ENCODE assay signal across 13 mouse cellular contexts in genomic region chr2:4232335-4232734, GRCm38 (mm10).
A peak's percentile ranks its signal among the peaks of the same experiment; 100 is the strongest.
DNase-seq lines count a peak whose midpoint lies in the region; ATAC-seq and TF ChIP-seq lines count a peak whose summit lies in the region.
"Had no signal": no experiment of that assay in that cellular context is flagged by ENCODE, and none has a peak within 500 bp of the region (broad histone marks: within the 10 kb centered on the region; RNA-seq: fewer than 3 reads in every experiment).

No protein-coding gene starts in this region.

- no peak for ATAC-seq in heart, postnatal 0 days (ENCODE audit: insufficient read depth, low read depth)
- peak; percentile 29; the same call in 1 of the 2 replicates for ATAC-seq in forebrain, embryonic 13.5 days
- ATAC-seq in hindbrain, embryonic 11.5 days (ENCODE audit: low FRiP score), result peak; percentile 45; the same call in 1 of the 2 replicates
- ATAC-seq in midbrain, embryonic 15.5 days (replicated peaks), result 0 out of 2 replicates have a peak, but pooled peaks have one; percentile 7
- ATAC-seq: Patski had no signal

- H3K9ac ChIP-seq in heart, postnatal 0 days (replicated peaks; ENCODE audit: low read depth, low read length), result no peak overlapping the region
- H3K9ac ChIP-seq in forebrain, embryonic 13.5 days, result 0 out of 2 replicates have a peak overlapping the region, but pooled peaks have one; percentile 30
- no peak overlapping the region for H3K9ac ChIP-seq in hindbrain, embryonic 11.5 days (ENCODE audit: low read depth, low read length)
- no peak overlapping the region for H3K9ac ChIP-seq in midbrain, embryonic 15.5 days

- WGBS in heart, postnatal 0 days, result 52% methylated on average over 3 of the region's 3 CpGs
- WGBS in forebrain, embryonic 13.5 days, result 15% methylated on average over 3 of the region's 3 CpGs
- WGBS in hindbrain, embryonic 11.5 days, result 34% methylated on average over 3 of the region's 3 CpGs
- 25% methylated on average over 3 of the region's 3 CpGs for WGBS in midbrain, embryonic 15.5 days

- no peaks in the 10 kb centered on the region for H3K27me3 ChIP-seq in heart, postnatal 0 days (ENCODE audit: control insufficient read depth, insufficient read depth, low read length)
- no peaks in the 10 kb centered on the region for H3K27me3 ChIP-seq in forebrain, embryonic 13.5 days
- H3K27me3 ChIP-seq in hindbrain, embryonic 11.5 days (ENCODE audit: control insufficient read depth, insufficient read depth, low read length), result no peaks in the 10 kb centered on the region
- H3K27me3 ChIP-seq in midbrain, embryonic 15.5 days (replicated peaks), result no peaks in the 10 kb centered on the region
- H3K27me3 ChIP-seq: CH12.LX, Patski had no signal

- H3K4me1 ChIP-seq in heart, postnatal 0 days (ENCODE audit: control insufficient read depth, insufficient read depth), result peaks cover 27% of the 10 kb centered on the region
- H3K4me1 ChIP-seq in forebrain, embryonic 13.5 days, result peaks cover 30% of the 10 kb centered on the region
- H3K4me1 ChIP-seq in hindbrain, embryonic 11.5 days (replicated peaks; ENCODE audit: control insufficient read depth, insufficient read depth, low read length), result peaks cover 17% of the 10 kb centered on the region
- H3K4me1 ChIP-seq in midbrain, embryonic 15.5 days, result peaks cover 35% of the 10 kb centered on the region

- H3K9me3 ChIP-seq in heart, postnatal 0 days (replicated peaks; ENCODE audit: control insufficient read depth, low read length), result no peaks in the 10 kb centered on the region
- no peaks in the 10 kb centered on the region for H3K9me3 ChIP-seq in forebrain, embryonic 13.5 days (replicated peaks)
- no peaks in the 10 kb centered on the region for H3K9me3 ChIP-seq in hindbrain, embryonic 11.5 days (ENCODE audit: control insufficient read depth, low read length)
- no peaks in the 10 kb centered on the region for H3K9me3 ChIP-seq in midbrain, embryonic 15.5 days

- no peaks in the 10 kb centered on the region for H3K36me3 ChIP-seq in heart, postnatal 0 days (replicated peaks; ENCODE audit: control insufficient read depth, insufficient read depth, low read length)
- no peaks in the 10 kb centered on the region for H3K36me3 ChIP-seq in forebrain, embryonic 13.5 days (ENCODE audit: poor library complexity, severe bottlenecking)
- no peaks in the 10 kb centered on the region for H3K36me3 ChIP-seq in hindbrain, embryonic 11.5 days (ENCODE audit: control insufficient read depth, insufficient read depth, low read length)
- no peaks in the 10 kb centered on the region for H3K36me3 ChIP-seq in midbrain, embryonic 15.5 days (replicated peaks)

- no peak overlapping the region for H3K4me3 ChIP-seq in heart, postnatal 0 days (ENCODE audit: low read depth, low read length)
- H3K4me3 ChIP-seq in forebrain, embryonic 13.5 days, result no peak overlapping the region
- H3K4me3 ChIP-seq in hindbrain, embryonic 11.5 days (ENCODE audit: low read depth, low read length), result no peak overlapping the region
- H3K4me3 ChIP-seq in midbrain, embryonic 15.5 days, result no peak overlapping the region

- no peak for TF ChIP-seq CTCF in heart, postnatal 0 days (IDR thresholded peaks at IDR 0.05; ENCODE audit: low read depth)

- H3K4me2 ChIP-seq in heart, postnatal 0 days (ENCODE audit: low read depth, low read length), result 0 out of 2 replicates have a peak overlapping the region, but pooled peaks have one; percentile 21
- H3K4me2 ChIP-seq in forebrain, embryonic 13.5 days, result peak overlapping the region; percentile 57
- no peak overlapping the region for H3K4me2 ChIP-seq in hindbrain, embryonic 11.5 days (replicated peaks; ENCODE audit: low read depth, low read length)
- H3K4me2 ChIP-seq in midbrain, embryonic 15.5 days, result peak overlapping the region; percentile 38; the same call in 1 of the 2 replicates

- no peak for TF ChIP-seq EP300 in heart, postnatal 0 days (IDR thresholded peaks at IDR 0.05; ENCODE audit: low read depth)

- no peak overlapping the region for H3K27ac ChIP-seq in heart, postnatal 0 days (ENCODE audit: low read depth)
- H3K27ac ChIP-seq in forebrain, embryonic 13.5 days, result no peak overlapping the region
- H3K27ac ChIP-seq in hindbrain, embryonic 11.5 days (ENCODE audit: low read depth, low read length), result peak overlapping the region; percentile 66; the same call in 1 of the 2 replicates
- H3K27ac ChIP-seq in midbrain, embryonic 15.5 days, result peak overlapping the region; percentile 71; the same call in 1 of the 2 replicates

- DNase-seq in heart, postnatal 0 days (ENCODE audit: low spot score), result no peak
- DNase-seq in heart, adult 9 months (ENCODE audit: low spot score in 2 of 2), result no peak
- no peak for DNase-seq in hindbrain, embryonic 11.5 days (ENCODE audit: low spot score)
- no peak for DNase-seq in embryo, embryonic 9.5 days (ENCODE audit: extremely low spot score)
- DNase-seq in right cerebral cortex, postnatal 4 days, result no peak
- DNase-seq in gastrocnemius, adult 18-20 months (ENCODE audit: low spot score), result no peak
- DNase-seq: cerebellum, adult 9-11 months; gastrocnemius, postnatal 10 days; liver had no signal

Comparison
In these comparisons a context has a peak if more than half of its experiments do, and no peak if none do; other contexts are left out.
1. H3K27ac ChIP-seq: peak in hindbrain, embryonic 11.5 days (single experiment) and midbrain, embryonic 15.5 days (single experiment); none in heart, postnatal 0 days (single experiment) and forebrain, embryonic 13.5 days (single experiment).